Mouse (Mus musculus) erythroblast, embryonic 14.5 days (primary cell): ENCODE results near the gene Efna1. TPM values are rescaled to one million over a fixed set of nuclear protein-coding genes. Genes with fewer than 3 reads are reported as not detected.

ENCODE experiments used
- H3K27me3 ChIP-seq: 2 replicates; pipeline ENCODE4 v1.6.1; 2012; ENCODE audit warnings: inconsistent platforms; ENCODE audit not compliant: control insufficient read depth
- H3K36me3 ChIP-seq: 2 replicates; pipeline ENCODE4 v1.6.1; 2012; ENCODE audit warnings: mild to moderate bottlenecking, inconsistent platforms; ENCODE audit not compliant: control insufficient read depth
- H3K4me1 ChIP-seq: 2 replicates; pipeline ENCODE4 v1.6.1; 2012; ENCODE audit warnings: inconsistent platforms; ENCODE audit not compliant: control insufficient read depth
- H3K4me3 ChIP-seq: replicated peaks from 2 replicates; pipeline ENCODE3; 2012; ENCODE audit warnings: moderate library complexity, mild to moderate bottlenecking, inconsistent platforms
- H3K9me3 ChIP-seq: 2 replicates; pipeline ENCODE4 v1.6.1; 2012; ENCODE audit warnings: low read length, inconsistent platforms, mixed read lengths; ENCODE audit not compliant: control insufficient read depth
- GATA1 ChIP-seq: IDR thresholded peaks from 2 replicates; pipeline ENCODE4 v1.6.1; 2012; ENCODE audit warnings: low read length, inconsistent platforms, mixed read lengths
- TAL1 ChIP-seq: IDR thresholded peaks from 3 replicates; pipeline ENCODE4 v1.6.1; 2012; ENCODE audit warnings: low read length, inconsistent platforms, mixed read lengths
- polyA plus RNA-seq: library from polyadenylated mRNA; stranded (reverse); fragments of >175 nt; gene quantifications from 2 replicates; pipeline ENCODE4 v1.2.3, GENCODE M21; 2012

Efna1 gene
- polyA plus RNA-seq, 1 experiment, result 0.03 TPM

GRCm38 (mm10) chr3:89314791-89315190 is 33.8 kb upstream of the Efna1 start:
- no peaks in the 10 kb centered on the region; the same call in 1 of the 2 replicates for H3K9me3 ChIP-seq
- H3K4me3 ChIP-seq, result no peak overlapping the region
- H3K27me3 ChIP-seq, result peaks cover 47% of the 10 kb centered on the region
- no peak for TF ChIP-seq TAL1
- no peak for TF ChIP-seq GATA1
- H3K4me1 ChIP-seq, result peaks cover 4% of the 10 kb centered on the region
- no peaks in the 10 kb centered on the region for H3K36me3 ChIP-seq

- H3K27me3 ChIP-seq, result peaks cover 42% of the 10 kb centered on the region
These were observed 33.4 kb upstream of the Efna1 start for GRCm38 (mm10) chr3:89314340-89314739.

GRCm38 (mm10) chr3:89308089-89308488 is 27.1 kb upstream of the Efna1 start:
- Histone ChIP-seq H3K4me3 (no peak overlapping the region), H3K36me3 (no peaks in the 10 kb centered on the region), H3K9me3 (no peaks in the 10 kb centered on the region), H3K4me1 (no peaks in the 10 kb centered on the region), H3K27me3 (no peaks in the 10 kb centered on the region; the same call in 1 of the 2 replicates)
- no peak for TF ChIP-seq GATA1

More at GRCm38 (mm10) chr3:89314340-89314739, 33.4 kb upstream of the Efna1 start:
- Histone ChIP-seq H3K4me3 (no peak overlapping the region), H3K4me1 (peaks cover 4% of the 10 kb centered on the region), H3K36me3 (no peaks in the 10 kb centered on the region), H3K9me3 (no peaks in the 10 kb centered on the region; the same call in 1 of the 2 replicates)
- TF ChIP-seq TAL1, result no peak
- no peak for TF ChIP-seq GATA1

GRCm38 (mm10) chr3:89305551-89306325 is 24.8 kb upstream of the Efna1 start:
- no peaks in the 10 kb centered on the region for H3K36me3 ChIP-seq
- no peaks in the 10 kb centered on the region for H3K9me3 ChIP-seq
- H3K4me3 ChIP-seq, result no peak overlapping the region
- no peaks in the 10 kb centered on the region for H3K4me1 ChIP-seq
- peaks cover 2% of the 10 kb centered on the region; the same call in 1 of the 2 replicates for H3K27me3 ChIP-seq
- TF ChIP-seq TAL1 (no peak), GATA1 (no peak)

DNA sequence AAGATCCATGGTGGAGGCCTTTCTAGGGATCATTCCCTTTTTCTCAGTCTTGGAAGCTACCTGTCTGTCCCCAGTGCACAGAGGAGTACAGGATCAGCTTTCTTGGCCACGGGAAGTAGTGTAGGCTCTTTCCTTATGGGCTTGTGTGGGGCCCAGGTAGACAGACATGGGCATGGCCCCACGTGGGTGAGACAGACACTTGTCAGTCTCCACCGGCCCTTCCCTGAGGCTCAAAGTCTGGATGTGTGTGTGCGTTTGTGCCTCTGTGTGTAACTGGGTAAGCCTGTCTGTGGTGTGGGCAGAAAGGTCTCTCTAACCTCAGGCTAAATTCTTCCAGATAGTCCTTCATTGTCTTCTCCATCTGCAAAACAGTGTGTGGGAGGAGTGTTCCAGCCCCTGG is 24.2 kb upstream of the Efna1 start:
- Histone ChIP-seq H3K4me3 (no peak overlapping the region), H3K9me3 (no peaks in the 10 kb centered on the region), H3K36me3 (no peaks in the 10 kb centered on the region), H3K27me3 (peaks cover 6% of the 10 kb centered on the region), H3K4me1 (no peaks in the 10 kb centered on the region)
- TF ChIP-seq GATA1 (no peak), TAL1 (no peak)

DNA sequence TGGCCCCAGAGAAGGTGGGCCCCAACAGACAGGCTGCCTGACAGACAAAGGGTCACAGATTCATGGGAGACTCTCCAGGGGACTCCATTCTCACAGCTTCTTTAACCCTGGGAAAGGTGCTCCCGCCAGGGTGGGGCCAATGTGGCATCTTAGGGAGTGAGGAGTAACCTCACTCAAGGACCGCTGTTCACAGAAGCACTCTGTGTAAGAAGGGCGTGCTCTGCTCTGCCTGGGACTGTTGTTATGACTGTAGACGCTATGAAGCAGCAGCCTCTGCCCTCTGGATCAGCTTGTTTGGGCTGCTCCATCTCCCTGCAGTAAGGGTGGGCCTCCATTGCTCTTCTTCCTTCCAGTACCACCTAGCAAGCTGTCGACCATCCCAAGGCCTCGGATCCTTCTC is 23.5 kb upstream of the Efna1 start:
- Histone ChIP-seq H3K9me3 (no peaks in the 10 kb centered on the region), H3K27me3 (peaks cover 13% of the 10 kb centered on the region), H3K4me1 (no peaks in the 10 kb centered on the region), H3K4me3 (no peak overlapping the region), H3K36me3 (no peaks in the 10 kb centered on the region)
- TF ChIP-seq TAL1 (no peak), GATA1 (no peak)

GRCm38 (mm10) chr3:89300514-89300913 is 19.6 kb upstream of the Efna1 start:
- H3K27me3 ChIP-seq, result peaks cover 29% of the 10 kb centered on the region

GRCm38 (mm10) chr3:89300071-89300470 is 19.1 kb upstream of the Efna1 start:
- Histone ChIP-seq H3K27me3 (peaks cover 29% of the 10 kb centered on the region), H3K4me1 (no peaks in the 10 kb centered on the region), H3K36me3 (no peaks in the 10 kb centered on the region), H3K9me3 (no peaks in the 10 kb centered on the region), H3K4me3 (no peak overlapping the region)
- TF ChIP-seq TAL1, result no peak
- no peak for TF ChIP-seq GATA1

More at GRCm38 (mm10) chr3:89300514-89300913, 19.6 kb upstream of the Efna1 start:
- Histone ChIP-seq H3K9me3 (no peaks in the 10 kb centered on the region), H3K4me3 (no peak overlapping the region), H3K4me1 (no peaks in the 10 kb centered on the region), H3K36me3 (no peaks in the 10 kb centered on the region)
- no peak for TF ChIP-seq GATA1
- no peak for TF ChIP-seq TAL1

DNA sequence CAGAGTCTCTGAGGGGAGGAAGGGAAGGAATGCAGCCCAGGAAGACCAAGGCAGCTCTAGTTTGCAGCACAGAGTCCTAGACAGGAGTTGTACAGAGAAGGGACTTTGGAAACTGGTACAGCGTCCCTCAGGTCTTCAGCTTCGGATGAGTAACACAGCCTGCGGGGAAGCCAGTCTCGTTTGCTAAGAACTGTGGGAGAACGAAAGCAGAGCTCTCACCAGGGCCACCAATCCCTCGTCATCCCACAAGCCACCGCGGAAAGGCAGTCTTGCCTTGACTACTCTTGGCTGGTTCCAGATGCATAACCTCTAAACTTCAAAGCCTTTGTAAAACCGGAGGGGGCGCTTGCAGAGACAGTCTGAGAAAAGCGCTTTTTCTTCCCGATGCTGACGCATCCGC is 18.6 kb upstream of the Efna1 start:
- Histone ChIP-seq H3K4me3 (no peak overlapping the region), H3K9me3 (no peaks in the 10 kb centered on the region), H3K36me3 (no peaks in the 10 kb centered on the region), H3K27me3 (peaks cover 29% of the 10 kb centered on the region), H3K4me1 (no peaks in the 10 kb centered on the region)
- TF ChIP-seq GATA1 (no peak), TAL1 (no peak)

- no peaks in the 10 kb centered on the region for H3K36me3 ChIP-seq
- no peaks in the 10 kb centered on the region for H3K9me3 ChIP-seq
- no peak overlapping the region for H3K4me3 ChIP-seq
- TF ChIP-seq GATA1, result no peak
- no peak for TF ChIP-seq TAL1
- H3K27me3 ChIP-seq, result peaks cover 29% of the 10 kb centered on the region
- H3K4me1 ChIP-seq, result no peaks in the 10 kb centered on the region
These were observed 18.0 kb upstream of the Efna1 start for GRCm38 (mm10) chr3:89298908-89299307.
